Mouse (Mus musculus) urinary bladder, postnatal 4 days (tissue): Measurements from ENCODE around the gene Chn1.

Source experiments
- DNase-seq, 2 experiments: peaks; one replicate each; pipeline ENCODE4 v3.0.0; 2021 to 2022; ENCODE audit warnings: low spot score in 2 of 2

The Chn1 gene

GRCm38 (mm10) chr2:73592231-73593100, 182.7 kb downstream of the Chn1 start:
- peak in 1 of 2 experiments; percentile 53 for DNase-seq

GRCm38 (mm10) chr2:73591246-73591645, 183.9 kb downstream of the Chn1 start:
- DNase-seq = no peak

GRCm38 (mm10) chr2:73590106-73590505, 185.0 kb downstream of the Chn1 start:
- DNase-seq = no peak

- no peak for DNase-seq
Observed at GRCm38 (mm10) chr2:73588951-73589350, 186.2 kb downstream of the Chn1 start.

GRCm38 (mm10) chr2:73587109-73587506, 188.0 kb downstream of the Chn1 start:
- no peak for DNase-seq

- no peak for DNase-seq
Observed at GRCm38 (mm10) chr2:73586392-73587108, 188.6 kb downstream of the Chn1 start.

- no peak for DNase-seq
Observed at GRCm38 (mm10) chr2:73585347-73585831, 189.8 kb downstream of the Chn1 start.

- peak; percentile 62 to 80 for DNase-seq
Observed at GRCm38 (mm10) chr2:73584645-73585346, 190.3 kb downstream of the Chn1 start.

- DNase-seq = no peak
Observed at GRCm38 (mm10) chr2:73580720-73581119, 194.4 kb downstream of the Chn1 start.

GRCm38 (mm10) chr2:73580166-73580565, 195.0 kb downstream of the Chn1 start, which contains the start of gene Chrna1:
Gene Chrna1, minus strand, starts transcription at chr2:73580338.
- DNase-seq = no peak

- no peak for DNase-seq
Observed at GRCm38 (mm10) chr2:73579168-73579567, 196.0 kb downstream of the Chn1 start.

- no peak for DNase-seq
Observed at GRCm38 (mm10) chr2:73574418-73574817, 200.7 kb downstream of the Chn1 start.

GRCm38 (mm10) chr2:73573556-73573955, 201.6 kb downstream of the Chn1 start:
- no peak for DNase-seq

GRCm38 (mm10) chr2:73572539-73573372, 202.4 kb downstream of the Chn1 start:
- peak; percentile 55 to 75 for DNase-seq

GRCm38 (mm10) chr2:73571901-73572300, 203.2 kb downstream of the Chn1 start:
- DNase-seq = no peak

GRCm38 (mm10) chr2:73571304-73571703, 203.8 kb downstream of the Chn1 start:
- no peak for DNase-seq

GRCm38 (mm10) chr2:73566989-73567605, 208.0 kb downstream of the Chn1 start:
- no peak for DNase-seq

GRCm38 (mm10) chr2:73566162-73566561, 209.0 kb downstream of the Chn1 start:
- no peak for DNase-seq

- DNase-seq = no peak
Observed at GRCm38 (mm10) chr2:73563690-73564089, 211.5 kb downstream of the Chn1 start.

- DNase-seq = no peak
Observed at GRCm38 (mm10) chr2:73562656-73563055, 212.5 kb downstream of the Chn1 start.

GRCm38 (mm10) chr2:73561665-73562063, 213.5 kb downstream of the Chn1 start:
- DNase-seq = no peak
